Mouse (Mus musculus) hindbrain, embryonic 10.5 days (tissue): ENCODE measurements around the gene Klf9. TPM values are rescaled to one million over a fixed set of nuclear protein-coding genes. Genes with fewer than 3 reads are reported as not detected.

ENCODE experiments used
- DNase-seq: peaks from one replicate; pipeline ENCODE4 v3.0.0-alpha.2; 2017; ENCODE audit warnings: low spot score
- H3K27ac ChIP-seq: fragments of 300-500 bp; sonication (generic); 2 replicates; pipeline ENCODE4 v1.5.1; 2016; ENCODE audit warnings: mild to moderate bottlenecking, moderate library complexity
- H3K27me3 ChIP-seq: fragments of 300-500 bp; sonication (generic); 2 replicates; pipeline ENCODE4 v1.6.1; 2016; ENCODE audit warnings: mild to moderate bottlenecking; ENCODE audit not compliant: poor library complexity, insufficient read depth, severe bottlenecking
- H3K36me3 ChIP-seq: fragments of 300-500 bp; sonication (generic); 2 replicates; pipeline ENCODE4 v1.6.1; 2016; ENCODE audit warnings: mild to moderate bottlenecking, moderate library complexity
- H3K4me1 ChIP-seq: fragments of 300-500 bp; sonication (generic); replicated peaks from 2 replicates; pipeline ENCODE4 v1.6.1; 2016; ENCODE audit warnings: mild to moderate bottlenecking
- H3K4me3 ChIP-seq: fragments of 300-500 bp; sonication (generic); 2 replicates; pipeline ENCODE4 v1.5.1; 2016; ENCODE audit warnings: mild to moderate bottlenecking, moderate library complexity
- H3K9me3 ChIP-seq: fragments of 300-500 bp; sonication (generic); 2 replicates; pipeline ENCODE4 v1.6.1; 2016; ENCODE audit warnings: mild to moderate bottlenecking, moderate library complexity
- WGBS: fragments of 180-500 bp; shearing (Covaris S2); methylation state at CpG from one replicate; pipeline ENCODE4 v1.1.7; 2016; 5-methylcytosine and 5-hydroxymethylcytosine counted together
- polyA plus RNA-seq: library from polyadenylated mRNA; unstranded; fragments of >200 nt; fragmentation: Nextera tagmentation; extraction: Ambion mirVana; gene quantifications from 2 replicates; pipeline ENCODE4 v1.2.1, GENCODE M21; 2016

Klf9 gene
- polyA plus RNA-seq, 1 experiment from 2014 or later: 1.1 TPM

GRCm38 (mm10) chr19:23153606-23154127, 12.6 kb downstream of the Klf9 start:
- Histone ChIP-seq H3K27me3 (no peaks in the 10 kb centered on the region), H3K27ac (no peak overlapping the region), H3K4me3 (no peak overlapping the region), H3K4me1 (peaks cover 16% of the 10 kb centered on the region), H3K36me3 (no peaks in the 10 kb centered on the region), H3K9me3 (no peaks in the 10 kb centered on the region)
- DNase-seq: no peak
- 86% methylated on average over 5 of the region's 5 CpGs for WGBS

GRCm38 (mm10) chr19:23159780-23160395, 18.9 kb downstream of the Klf9 start:
- Histone ChIP-seq H3K4me3 (no peak overlapping the region), H3K9me3 (no peaks in the 10 kb centered on the region), H3K27me3 (no peaks in the 10 kb centered on the region), H3K36me3 (no peaks in the 10 kb centered on the region), H3K4me1 (peaks cover 22% of the 10 kb centered on the region), H3K27ac (no peak overlapping the region)
- 78% methylated on average over 10 of the region's 10 CpGs for WGBS
- DNase-seq: no peak

GRCm38 (mm10) chr19:23162387-23162809, 21.4 kb downstream of the Klf9 start:
- Histone ChIP-seq H3K27me3 (no peaks in the 10 kb centered on the region), H3K27ac (no peak overlapping the region), H3K9me3 (no peaks in the 10 kb centered on the region), H3K4me3 (no peak overlapping the region), H3K36me3 (no peaks in the 10 kb centered on the region), H3K4me1 (peaks cover 29% of the 10 kb centered on the region)
- WGBS: 31% methylated on average over 8 of the region's 8 CpGs
- no peak for DNase-seq

- H3K9me3 ChIP-seq: no peaks in the 10 kb centered on the region
- peaks cover 29% of the 10 kb centered on the region for H3K4me1 ChIP-seq
- H3K27me3 ChIP-seq: no peaks in the 10 kb centered on the region
- no peaks in the 10 kb centered on the region for H3K36me3 ChIP-seq
- H3K4me3 ChIP-seq: no peak overlapping the region
- no peak overlapping the region for H3K27ac ChIP-seq
- DNase-seq: no peak
- 76% methylated on average over 6 of the region's 6 CpGs for WGBS
Observed at GRCm38 (mm10) chr19:23162877-23163276, 21.9 kb downstream of the Klf9 start.

GRCm38 (mm10) chr19:23163361-23163760, 22.3 kb downstream of the Klf9 start:
- Histone ChIP-seq H3K4me1 (peaks cover 29% of the 10 kb centered on the region), H3K4me3 (no peak overlapping the region), H3K27me3 (no peaks in the 10 kb centered on the region), H3K27ac (no peak overlapping the region), H3K36me3 (no peaks in the 10 kb centered on the region), H3K9me3 (no peaks in the 10 kb centered on the region)
- no peak for DNase-seq
- 31% methylated on average over 3 of the region's 3 CpGs for WGBS

- no peak for DNase-seq
- H3K27ac ChIP-seq: no peak overlapping the region
- 83% methylated on average over 16 of the region's 16 CpGs for WGBS
Observed at GRCm38 (mm10) chr19:23164651-23165240, 23.7 kb downstream of the Klf9 start.

GRCm38 (mm10) chr19:23166550-23167284, 25.7 kb downstream of the Klf9 start:
- no peak for DNase-seq
- H3K4me3 ChIP-seq: no peak overlapping the region
- H3K36me3 ChIP-seq: 0 out of 2 replicates have a peak, but pooled peaks cover 6% of the 10 kb centered on the region
- WGBS: 74% methylated on average over 11 of the region's 11 CpGs
- no peak overlapping the region for H3K27ac ChIP-seq
- H3K27me3 ChIP-seq: no peaks in the 10 kb centered on the region
- peaks cover 29% of the 10 kb centered on the region for H3K4me1 ChIP-seq
- H3K9me3 ChIP-seq: 0 out of 2 replicates have a peak, but pooled peaks cover 4% of the 10 kb centered on the region

More at GRCm38 (mm10) chr19:23164651-23165240, 23.7 kb downstream of the Klf9 start:
- Histone ChIP-seq H3K4me1 (peaks cover 29% of the 10 kb centered on the region), H3K9me3 (no peaks in the 10 kb centered on the region), H3K36me3 (no peaks in the 10 kb centered on the region), H3K4me3 (no peak overlapping the region), H3K27me3 (no peaks in the 10 kb centered on the region)

- H3K36me3 ChIP-seq: 0 out of 2 replicates have a peak, but pooled peaks cover 6% of the 10 kb centered on the region
- 0 out of 2 replicates have a peak, but pooled peaks cover 4% of the 10 kb centered on the region for H3K9me3 ChIP-seq
- WGBS: 81% methylated on average over 5 of the region's 5 CpGs
- no peaks in the 10 kb centered on the region for H3K27me3 ChIP-seq
- H3K4me1 ChIP-seq: peaks cover 10% of the 10 kb centered on the region; the same call in 1 of the 2 replicates
- DNase-seq: no peak
- no peak overlapping the region for H3K27ac ChIP-seq
- no peak overlapping the region for H3K4me3 ChIP-seq
Observed at GRCm38 (mm10) chr19:23168899-23169658, 28.1 kb downstream of the Klf9 start.

- H3K9me3 ChIP-seq: 0 out of 2 replicates have a peak, but pooled peaks cover 4% of the 10 kb centered on the region
- H3K4me1 ChIP-seq: peaks cover 9% of the 10 kb centered on the region; the same call in 1 of the 2 replicates
- no peak for DNase-seq
- no peak overlapping the region for H3K27ac ChIP-seq
- no peak overlapping the region for H3K4me3 ChIP-seq
- 91% methylated on average over 2 of the region's 2 CpGs for WGBS
- 0 out of 2 replicates have a peak, but pooled peaks cover 6% of the 10 kb centered on the region for H3K36me3 ChIP-seq
- no peaks in the 10 kb centered on the region for H3K27me3 ChIP-seq
Observed at GRCm38 (mm10) chr19:23169659-23170050, 28.6 kb downstream of the Klf9 start.

- DNase-seq: no peak
- Histone ChIP-seq H3K4me3 (no peak overlapping the region), H3K27me3 (no peaks in the 10 kb centered on the region), H3K4me1 (0 out of 2 replicates have a peak, but pooled peaks cover 5% of the 10 kb centered on the region), H3K36me3 (0 out of 2 replicates have a peak, but pooled peaks cover 6% of the 10 kb centered on the region), H3K9me3 (0 out of 2 replicates have a peak, but pooled peaks cover 4% of the 10 kb centered on the region), H3K27ac (no peak overlapping the region)
- WGBS: 79% methylated on average over 5 of the region's 5 CpGs
Observed at GRCm38 (mm10) chr19:23170476-23170875, 29.4 kb downstream of the Klf9 start.

GRCm38 (mm10) chr19:23171136-23171535, 30.1 kb downstream of the Klf9 start:
- DNase-seq: no peak
- Histone ChIP-seq H3K4me1 (0 out of 2 replicates have a peak, but pooled peaks cover 5% of the 10 kb centered on the region), H3K36me3 (0 out of 2 replicates have a peak, but pooled peaks cover 6% of the 10 kb centered on the region), H3K9me3 (0 out of 2 replicates have a peak, but pooled peaks cover 4% of the 10 kb centered on the region), H3K27ac (no peak overlapping the region), H3K4me3 (no peak overlapping the region), H3K27me3 (no peaks in the 10 kb centered on the region)
- WGBS: 86% methylated on average over 2 of the region's 2 CpGs

GRCm38 (mm10) chr19:23175090-23175489, 34.1 kb downstream of the Klf9 start:
- Histone ChIP-seq H3K4me3 (no peak overlapping the region), H3K36me3 (0 out of 2 replicates have a peak, but pooled peaks cover 4% of the 10 kb centered on the region), H3K9me3 (0 out of 2 replicates have a peak, but pooled peaks cover 4% of the 10 kb centered on the region), H3K4me1 (no peaks in the 10 kb centered on the region), H3K27ac (no peak overlapping the region), H3K27me3 (no peaks in the 10 kb centered on the region)
- DNase-seq: no peak
- WGBS: 77% methylated on average over 3 of the region's 3 CpGs
